Mouse (Mus musculus) midbrain, embryonic 16.5 days (tissue): ENCODE data around the gene Mrps34. TPM values are rescaled to one million over a fixed set of nuclear protein-coding genes. Genes with fewer than 3 reads are reported as not detected.

Experiments used
- ATAC-seq: fragments of 200-750 bp; cut with Nextera tagmentation; 2 replicates; pipeline ENCODE4 v1.8.0; 2017; ENCODE audit warnings: moderate TSS enrichment
- H3K27ac ChIP-seq: fragments of 300-500 bp; sonication (generic); 2 replicates; pipeline ENCODE4 v1.5.1; 2014; ENCODE audit warnings: mild to moderate bottlenecking, low read length, mixed read lengths
- H3K27me3 ChIP-seq: fragments of 300-500 bp; sonication (generic); 2 replicates; pipeline ENCODE4 v1.6.1; 2014; ENCODE audit warnings: low read depth, low read length, mixed read lengths; ENCODE audit not compliant: control insufficient read depth, insufficient read depth
- H3K36me3 ChIP-seq: fragments of 300-500 bp; sonication (generic); 2 replicates; pipeline ENCODE4 v1.6.1; 2014; ENCODE audit warnings: mild to moderate bottlenecking, low read length, moderate library complexity, mixed read lengths; ENCODE audit not compliant: control insufficient read depth, insufficient read depth
- H3K4me1 ChIP-seq: fragments of 300-500 bp; sonication (generic); 2 replicates; pipeline ENCODE4 v1.6.1; 2014; ENCODE audit warnings: mild to moderate bottlenecking, low read length, mixed read lengths; ENCODE audit not compliant: control insufficient read depth, insufficient read depth
- H3K4me2 ChIP-seq: fragments of 300-500 bp; sonication (generic); 2 replicates; pipeline ENCODE4 v1.6.1; 2014; ENCODE audit warnings: mild to moderate bottlenecking, low read length, mixed read lengths
- H3K4me3 ChIP-seq: fragments of 300-500 bp; sonication (generic); 2 replicates; pipeline ENCODE4 v1.5.1; 2014; ENCODE audit warnings: low read depth, mild to moderate bottlenecking, low read length, moderate library complexity, mixed read lengths
- H3K9ac ChIP-seq: fragments of 300-500 bp; sonication (generic); 2 replicates; pipeline ENCODE4 v1.6.1; 2014; ENCODE audit warnings: low read depth, low read length, mixed read lengths
- H3K9me3 ChIP-seq: fragments of 300-500 bp; sonication (generic); replicated peaks from 2 replicates; pipeline ENCODE4 v1.6.1; 2014; ENCODE audit warnings: mild to moderate bottlenecking, low read length, mixed read lengths; ENCODE audit not compliant: control insufficient read depth, poor library complexity, severe bottlenecking
- WGBS: fragments of 180-500 bp; shearing (Covaris S2); extraction: QIAGEN DNeasy Blood & Tissue Kit; methylation state at CpG from one replicate; pipeline ENCODE4 v1.1.7; 2014; 5-methylcytosine and 5-hydroxymethylcytosine counted together
- polyA plus RNA-seq: library from polyadenylated mRNA; unstranded; fragments of >200 nt; fragmentation: Nextera tagmentation; extraction: Ambion mirVana; gene quantifications from 2 replicates; pipeline ENCODE4 v1.2.1, GENCODE M21; 2015

Mrps34 gene
- polyA plus RNA-seq, 1 experiment from 2014 or later: 77.2 TPM

DNA sequence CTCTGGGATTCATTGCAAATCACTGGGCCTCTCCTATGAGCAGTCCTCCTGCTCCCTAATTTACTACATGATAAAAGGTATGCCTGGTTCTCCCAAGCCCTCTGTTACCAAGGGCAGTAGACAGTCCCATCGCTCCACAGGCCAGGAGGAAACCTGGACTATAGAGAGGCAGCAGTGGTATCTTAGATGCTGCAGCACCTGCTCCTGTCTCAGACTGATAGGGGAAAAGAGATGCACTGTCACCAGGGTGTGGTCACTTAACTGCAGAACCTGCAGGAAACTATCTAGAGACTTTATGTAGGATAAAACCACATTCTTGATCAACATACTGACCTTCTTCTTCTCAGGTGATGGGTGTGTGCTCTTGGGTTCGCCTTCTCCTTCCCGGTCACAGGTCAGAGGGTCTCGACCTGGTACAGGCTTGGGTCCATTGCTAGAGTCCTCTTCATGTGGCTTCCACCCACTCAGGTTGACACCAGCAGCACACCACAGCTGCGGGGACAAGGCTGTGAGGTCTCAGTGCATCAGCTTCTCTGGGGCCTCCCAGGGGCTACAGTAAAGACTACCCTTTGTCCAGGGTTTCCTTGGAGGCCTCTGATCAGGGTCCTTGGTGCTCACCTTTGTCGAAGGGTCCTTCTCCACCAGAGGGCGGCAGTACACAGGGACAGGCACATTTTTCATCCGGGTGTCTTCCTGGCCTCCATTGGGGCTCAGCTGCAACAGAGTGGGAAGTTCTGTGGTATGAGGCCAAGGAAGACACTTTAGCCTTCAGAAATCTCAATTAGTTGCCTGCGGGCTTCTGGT, 8.0 kb downstream of the Mrps34 start:
- Histone ChIP-seq H3K36me3 (peaks cover 73% of the 10 kb centered on the region), H3K27ac (no peak overlapping the region), H3K9ac (no peak overlapping the region), H3K4me2 (no peak overlapping the region), H3K27me3 (no peaks in the 10 kb centered on the region), H3K9me3 (no peaks in the 10 kb centered on the region), H3K4me1 (peaks cover under 1% of the 10 kb centered on the region), H3K4me3 (no peak overlapping the region)
- ATAC-seq: no peak
- WGBS: 73% methylated on average over 9 of the region's 9 CpGs

GRCm38 (mm10) chr17:24903767-24904166, 8.9 kb downstream of the Mrps34 start:
- WGBS: 93% methylated on average over 9 of the region's 9 CpGs
- H3K36me3 ChIP-seq: peaks cover 73% of the 10 kb centered on the region
- ATAC-seq: no peak
- no peak overlapping the region for H3K4me3 ChIP-seq
- no peaks in the 10 kb centered on the region for H3K9me3 ChIP-seq
- H3K9ac ChIP-seq: no peak overlapping the region
- no peak overlapping the region for H3K4me2 ChIP-seq
- H3K27me3 ChIP-seq: no peaks in the 10 kb centered on the region
- no peaks in the 10 kb centered on the region for H3K4me1 ChIP-seq
- no peak overlapping the region for H3K27ac ChIP-seq

- Histone ChIP-seq H3K27me3 (no peaks in the 10 kb centered on the region), H3K36me3 (peaks cover 62% of the 10 kb centered on the region), H3K9me3 (no peaks in the 10 kb centered on the region), H3K9ac (no peak overlapping the region), H3K4me1 (no peaks in the 10 kb centered on the region), H3K4me3 (no peak overlapping the region), H3K27ac (no peak overlapping the region), H3K4me2 (no peak overlapping the region)
- ATAC-seq: no peak
- 100% methylated on average over 2 of the region's 2 CpGs for WGBS
Measured at GRCm38 (mm10) chr17:24907591-24907990, 12.7 kb downstream of the Mrps34 start.

DNA sequence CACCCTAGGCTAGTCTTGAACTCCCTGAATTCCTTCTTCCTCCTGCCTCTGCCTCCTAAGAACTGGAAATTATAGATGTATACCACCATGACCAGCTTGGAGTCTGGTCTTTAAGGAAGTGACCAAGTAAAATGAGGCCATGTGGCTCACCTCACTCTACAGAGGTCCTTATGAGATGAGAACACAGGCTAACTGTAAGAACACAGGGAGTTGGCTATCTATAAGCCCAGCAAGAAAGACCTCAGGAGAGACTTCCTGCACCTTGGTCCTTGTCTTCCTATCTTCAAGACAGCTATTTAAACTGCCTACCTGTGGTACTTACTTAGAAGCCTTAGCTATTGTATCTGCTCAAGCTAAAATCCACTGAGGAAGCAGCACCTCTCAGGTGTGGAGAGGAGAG, 19.1 kb downstream of the Mrps34 start:
- Histone ChIP-seq H3K9me3 (no peaks in the 10 kb centered on the region), H3K36me3 (peaks cover 69% of the 10 kb centered on the region), H3K27me3 (no peaks in the 10 kb centered on the region), H3K9ac (no peak overlapping the region), H3K27ac (no peak overlapping the region), H3K4me3 (no peak overlapping the region), H3K4me1 (no peaks in the 10 kb centered on the region), H3K4me2 (no peak overlapping the region)
- ATAC-seq: no peak

GRCm38 (mm10) chr17:24923246-24923645, 28.3 kb downstream of the Mrps34 start:
- Histone ChIP-seq H3K4me2 (no peak overlapping the region), H3K4me1 (no peaks in the 10 kb centered on the region), H3K27ac (no peak overlapping the region), H3K27me3 (no peaks in the 10 kb centered on the region), H3K36me3 (peaks cover 72% of the 10 kb centered on the region), H3K9me3 (no peaks in the 10 kb centered on the region), H3K9ac (no peak overlapping the region), H3K4me3 (no peak overlapping the region)
- 96% methylated on average over 1 of the region's 1 CpGs for WGBS
- ATAC-seq: no peak

- Histone ChIP-seq H3K36me3 (peaks cover 23% of the 10 kb centered on the region), H3K27ac (no peak overlapping the region), H3K4me1 (peaks cover 15% of the 10 kb centered on the region), H3K9ac (no peak overlapping the region), H3K4me2 (no peak overlapping the region), H3K27me3 (no peaks in the 10 kb centered on the region), H3K9me3 (no peaks in the 10 kb centered on the region), H3K4me3 (no peak overlapping the region)
- no peak for ATAC-seq
- 78% methylated on average over 1 of the region's 1 CpGs for WGBS
Measured at GRCm38 (mm10) chr17:24929506-24929905, 34.6 kb downstream of the Mrps34 start.

DNA sequence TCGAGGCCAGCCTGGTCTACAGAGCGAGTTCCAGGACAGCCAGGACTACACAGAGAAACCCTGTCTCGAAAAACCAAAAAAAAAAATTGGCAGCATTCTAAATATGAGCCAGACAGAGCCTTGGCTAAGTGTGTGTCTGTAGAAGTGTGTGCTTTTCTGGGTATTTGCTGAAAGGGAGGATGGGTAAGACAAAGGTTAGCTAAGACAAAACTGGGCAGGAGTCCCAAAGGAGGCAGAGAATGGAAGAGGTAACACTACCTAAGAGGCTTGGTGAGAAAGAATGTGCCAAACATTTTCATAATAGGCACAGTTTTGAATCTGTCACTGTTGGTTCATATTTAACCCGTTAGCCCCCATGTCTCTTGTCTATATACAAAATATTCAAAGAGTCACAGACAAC, 37.5 kb downstream of the Mrps34 start:
- Histone ChIP-seq H3K4me3 (no peak overlapping the region), H3K9ac (no peak overlapping the region), H3K9me3 (no peaks in the 10 kb centered on the region), H3K27me3 (no peaks in the 10 kb centered on the region), H3K27ac (no peak overlapping the region), H3K4me2 (no peak overlapping the region), H3K4me1 (peaks cover 30% of the 10 kb centered on the region), H3K36me3 (peaks cover 7% of the 10 kb centered on the region)
- WGBS: 96% methylated on average over 4 of the region's 4 CpGs
- ATAC-seq: no peak

- Histone ChIP-seq H3K27ac (no peak overlapping the region), H3K36me3 (0 out of 2 replicates have a peak, but pooled peaks cover 4% of the 10 kb centered on the region), H3K9me3 (no peaks in the 10 kb centered on the region), H3K4me2 (no peak overlapping the region), H3K27me3 (no peaks in the 10 kb centered on the region), H3K9ac (no peak overlapping the region), H3K4me3 (no peak overlapping the region), H3K4me1 (peaks cover 30% of the 10 kb centered on the region)
- 76% methylated on average over 4 of the region's 4 CpGs for WGBS
- no peak for ATAC-seq
Measured at GRCm38 (mm10) chr17:24933163-24933562, 38.2 kb downstream of the Mrps34 start.

DNA sequence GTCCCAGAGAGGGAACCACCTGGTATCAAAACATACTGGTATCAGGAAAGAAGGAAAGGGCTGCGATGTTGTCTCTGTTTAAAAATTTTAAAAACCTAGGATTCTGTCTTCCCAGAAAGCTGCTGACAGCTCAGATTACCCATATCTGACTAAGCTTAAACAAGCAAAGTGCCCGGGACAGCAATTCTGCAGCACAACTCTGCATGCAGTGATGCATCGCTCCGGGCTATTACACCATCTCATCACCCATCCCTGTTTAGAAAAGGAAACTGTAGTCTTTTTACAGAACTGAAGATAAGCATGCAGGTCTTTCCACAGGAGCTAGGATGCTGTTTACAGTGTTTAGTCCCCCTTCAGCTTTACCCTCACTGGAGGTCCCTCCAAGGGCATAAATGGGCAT, 40.0 kb downstream of the Mrps34 start:
- H3K27me3 ChIP-seq: no peaks in the 10 kb centered on the region
- WGBS: 94% methylated on average over 4 of the region's 4 CpGs
- no peaks in the 10 kb centered on the region for H3K9me3 ChIP-seq
- H3K4me2 ChIP-seq: peak overlapping the region; percentile 73
- H3K4me3 ChIP-seq: peak overlapping the region; percentile 84; the same call in 1 of the 2 replicates
- no peak overlapping the region for H3K27ac ChIP-seq
- H3K4me1 ChIP-seq: peaks cover 30% of the 10 kb centered on the region
- ATAC-seq: no peak
- H3K9ac ChIP-seq: peak overlapping the region; percentile 84
- H3K36me3 ChIP-seq: no peaks in the 10 kb centered on the region
